25 mouse cellular contexts compared by ENCODE assay signal in genomic region chr2:157510031-157510430, GRCm38 (mm10). TPM values are rescaled to one million over a fixed set of nuclear protein-coding genes. Genes with fewer than 3 reads are reported as not detected.
DNase-seq lines count a peak whose midpoint lies in the region; ATAC-seq and TF ChIP-seq lines count a peak whose summit lies in the region.
"Had no signal": no experiment of that assay in that cellular context is flagged by ENCODE, and none has a peak within 500 bp of the region (broad histone marks: within the 10 kb centered on the region; RNA-seq: fewer than 3 reads in every experiment).

No protein-coding gene starts in this region.

- DNase-seq in kidney, adult 2 months, result peak; percentile 74
- no peak for DNase-seq in liver, postnatal 0 days
- no peak for DNase-seq in liver
- DNase-seq: adrenal gland, postnatal 36 days; cerebellum, postnatal 10 days; forebrain, postnatal 0 days; gastrocnemius, postnatal 25 days; heart, adult 18-20 months; heart, postnatal 10 days; layer of hippocampus, adult 9-11 months; lung, adult 18-20 months; lung, postnatal 14 days; midbrain, embryonic 14.5 days; thymus, adult 18-20 months; thymus, postnatal 36 days had no signal

- TF ChIP-seq CTCF in kidney, adult 2 months (conservative IDR thresholded peaks at IDR 0.05; ENCODE audit: insufficient read depth, insufficient read length, low read depth, low read length), result no peak
- TF ChIP-seq CTCF in liver, postnatal 0 days (IDR thresholded peaks at IDR 0.05; ENCODE audit: low read depth), result no peak
- no peak for TF ChIP-seq CTCF in small intestine, adult 2 months (IDR thresholded peaks at IDR 0.05; ENCODE audit: extremely low read depth, insufficient read length, insufficient replicate concordance, low read depth, low read length)

- TF ChIP-seq POLR2A in kidney, adult 2 months (IDR thresholded peaks at IDR 0.05; ENCODE audit: low read depth, low read length), result no peak
- TF ChIP-seq POLR2A in small intestine, adult 2 months (IDR thresholded peaks at IDR 0.05; ENCODE audit: low read depth, low read length), result no peak

- no peak for ATAC-seq in kidney, embryonic 15.5 days (replicated peaks; ENCODE audit: low FRiP score)
- ATAC-seq in liver, postnatal 0 days, result no peak
- peak; percentile 27; the same call in 1 of the 2 replicates for ATAC-seq in intestine, embryonic 15.5 days
- ATAC-seq in forebrain, embryonic 12.5 days (ENCODE audit: low FRiP score), result no peak
- ATAC-seq: CD4-positive, CD25-positive, alpha-beta regulatory T cell, adult 4 months; forebrain, postnatal 0 days; hindbrain, embryonic 16.5 days had no signal

- H3K27me3 ChIP-seq in kidney, adult 2 months (replicated peaks; ENCODE audit: control insufficient read depth, insufficient read depth, low read length), result no peaks in the 10 kb centered on the region
- H3K27me3 ChIP-seq in kidney, embryonic 15.5 days, result peaks cover 10% of the 10 kb centered on the region; the same call in 1 of the 2 replicates
- no peaks in the 10 kb centered on the region for H3K27me3 ChIP-seq in liver, postnatal 0 days (ENCODE audit: insufficient read depth, low read length)
- no peaks in the 10 kb centered on the region for H3K27me3 ChIP-seq in intestine, embryonic 15.5 days (replicated peaks)
- no peaks in the 10 kb centered on the region for H3K27me3 ChIP-seq in small intestine, adult 2 months (ENCODE audit: control insufficient read depth, insufficient read depth, low read length)
- peaks cover 17% of the 10 kb centered on the region; the same call in 1 of the 2 replicates for H3K27me3 ChIP-seq in forebrain, embryonic 12.5 days
- H3K27me3 ChIP-seq: limb, embryonic 13.5 days had no signal

- H3K36me3 ChIP-seq in kidney, adult 2 months (ENCODE audit: control insufficient read depth, insufficient read depth, low read length), result no peaks in the 10 kb centered on the region
- H3K36me3 ChIP-seq in kidney, embryonic 15.5 days, result no peaks in the 10 kb centered on the region
- H3K36me3 ChIP-seq in liver, postnatal 0 days (replicated peaks; ENCODE audit: insufficient read depth, low read length), result no peaks in the 10 kb centered on the region
- no peaks in the 10 kb centered on the region for H3K36me3 ChIP-seq in intestine, embryonic 15.5 days
- H3K36me3 ChIP-seq in small intestine, adult 2 months (ENCODE audit: control insufficient read depth, insufficient read depth, low read length), result no peaks in the 10 kb centered on the region
- no peaks in the 10 kb centered on the region for H3K36me3 ChIP-seq in forebrain, embryonic 12.5 days (replicated peaks)
- H3K36me3 ChIP-seq: forebrain, embryonic 10.5 days; heart, embryonic 12.5 days; hindbrain, embryonic 10.5 days; limb, embryonic 13.5 days had no signal

- 61% methylated on average over 4 of the region's 4 CpGs for WGBS in kidney, adult 2 months
- 88% methylated on average over 4 of the region's 4 CpGs for WGBS in kidney, embryonic 15.5 days
- 54% methylated on average over 4 of the region's 4 CpGs for WGBS in liver, postnatal 0 days (ENCODE audit: insufficient replicate concordance)
- WGBS in intestine, embryonic 15.5 days, result 65% methylated on average over 4 of the region's 4 CpGs
- WGBS in small intestine, adult 2 months, result 36% methylated on average over 4 of the region's 4 CpGs
- 69% methylated on average over 4 of the region's 4 CpGs for WGBS in forebrain, embryonic 12.5 days

- TF ChIP-seq EP300 in liver, postnatal 0 days (IDR thresholded peaks at IDR 0.05; ENCODE audit: low read depth), result no peak

- H3K27ac ChIP-seq in kidney, adult 2 months (ENCODE audit: insufficient read depth, low read depth, low read length), result no peak overlapping the region
- no peak overlapping the region for H3K27ac ChIP-seq in kidney, embryonic 15.5 days
- H3K27ac ChIP-seq in liver, postnatal 0 days (ENCODE audit: low read depth), result 0 out of 2 replicates have a peak overlapping the region, but pooled peaks have one; percentile 24
- H3K27ac ChIP-seq in intestine, embryonic 15.5 days, result no peak overlapping the region
- H3K27ac ChIP-seq in small intestine, adult 2 months (ENCODE audit: insufficient read depth, low read depth, low read length), result peak overlapping the region; percentile 97; the same call in 1 of the 2 replicates
- no peak overlapping the region for H3K27ac ChIP-seq in forebrain, embryonic 12.5 days
- H3K27ac ChIP-seq: limb, embryonic 13.5 days had no signal

- H3K4me1 ChIP-seq in kidney, adult 2 months (ENCODE audit: control insufficient read depth, insufficient read depth, low read length), result peaks cover 5% of the 10 kb centered on the region; the same call in 1 of the 2 replicates
- peaks cover 27% of the 10 kb centered on the region for H3K4me1 ChIP-seq in kidney, embryonic 15.5 days
- H3K4me1 ChIP-seq in liver, postnatal 0 days (ENCODE audit: insufficient read depth), result peaks cover 26% of the 10 kb centered on the region
- no peaks in the 10 kb centered on the region; the same call in 1 of the 2 replicates for H3K4me1 ChIP-seq in intestine, embryonic 15.5 days (replicated peaks)
- H3K4me1 ChIP-seq in small intestine, adult 2 months (ENCODE audit: control insufficient read depth, insufficient read depth, insufficient read length, low read length), result peaks cover 15% of the 10 kb centered on the region
- peaks cover 58% of the 10 kb centered on the region for H3K4me1 ChIP-seq in forebrain, embryonic 12.5 days

- no peaks in the 10 kb centered on the region for H3K9me3 ChIP-seq in kidney, embryonic 15.5 days (replicated peaks)
- H3K9me3 ChIP-seq in liver, postnatal 0 days (ENCODE audit: low read length), result no peaks in the 10 kb centered on the region
- H3K9me3 ChIP-seq in intestine, embryonic 15.5 days, result no peaks in the 10 kb centered on the region
- no peaks in the 10 kb centered on the region for H3K9me3 ChIP-seq in forebrain, embryonic 12.5 days
- H3K9me3 ChIP-seq: forebrain, embryonic 10.5 days; heart, embryonic 12.5 days; hindbrain, embryonic 10.5 days; limb, embryonic 13.5 days had no signal

- no peak overlapping the region for H3K4me2 ChIP-seq in kidney, embryonic 15.5 days
- H3K4me2 ChIP-seq in liver, postnatal 0 days (ENCODE audit: low read depth, low read length), result no peak overlapping the region
- no peak overlapping the region for H3K4me2 ChIP-seq in intestine, embryonic 15.5 days (replicated peaks)
- no peak overlapping the region for H3K4me2 ChIP-seq in forebrain, embryonic 12.5 days
- H3K4me2 ChIP-seq: heart, embryonic 12.5 days; limb, embryonic 13.5 days had no signal

- no peak overlapping the region for H3K4me3 ChIP-seq in kidney, adult 2 months (ENCODE audit: insufficient read depth, low read depth, low read length)
- no peak overlapping the region for H3K4me3 ChIP-seq in kidney, embryonic 15.5 days (replicated peaks)
- H3K4me3 ChIP-seq in liver, postnatal 0 days (ENCODE audit: low read depth, low read length), result no peak overlapping the region
- no peak overlapping the region for H3K4me3 ChIP-seq in intestine, embryonic 15.5 days (replicated peaks)
- H3K4me3 ChIP-seq in small intestine, adult 2 months (ENCODE audit: low read depth, low read length), result no peak overlapping the region
- no peak overlapping the region for H3K4me3 ChIP-seq in forebrain, embryonic 12.5 days (replicated peaks)
- H3K4me3 ChIP-seq: forebrain, embryonic 10.5 days; heart, embryonic 12.5 days; hindbrain, embryonic 10.5 days; limb, embryonic 13.5 days had no signal

- no peak overlapping the region for H3K9ac ChIP-seq in kidney, embryonic 15.5 days
- H3K9ac ChIP-seq in liver, postnatal 0 days (replicated peaks), result no peak overlapping the region
- H3K9ac ChIP-seq in intestine, embryonic 15.5 days, result no peak overlapping the region
- H3K9ac ChIP-seq in forebrain, embryonic 12.5 days, result no peak overlapping the region
- H3K9ac ChIP-seq: forebrain, postnatal 0 days; heart, embryonic 12.5 days; limb, embryonic 13.5 days had no signal

RNA-seq across cellular contexts. Expression of gene Nnat, which starts 49.8 kb away (rescaled TPM):
- 1.9 and 3.9 TPM in 2 replicates for polyA plus RNA-seq in kidney, adult 2 months (2012; rRNA removed)
- 238 and 287 TPM in 2 replicates for polyA plus RNA-seq in kidney, embryonic 15.5 days (2015; fragmentation: Nextera tagmentation; extraction: Ambion mirVana)
- polyA plus RNA-seq in liver, postnatal 0 days (2015; fragmentation: Nextera tagmentation; extraction: Ambion mirVana), result 6.2 and 6.6 TPM in 2 replicates
- 428 and 457 TPM in 2 replicates for polyA plus RNA-seq in intestine, embryonic 15.5 days (2015; fragmentation: Nextera tagmentation; extraction: Ambion mirVana)
- polyA plus RNA-seq in small intestine, adult 2 months (2012; rRNA removed), result 5.2 and 9.5 TPM in 2 replicates
- 5,265 and 5,863 TPM in 2 replicates for polyA plus RNA-seq in forebrain, embryonic 12.5 days (2016; fragmentation: Nextera tagmentation; extraction: Ambion mirVana)

Comparison
In these comparisons a context has a peak if more than half of its experiments do, and no peak if none do; other contexts are left out.
1. RNA of gene Nnat, which starts 49.8 kb away (polyA plus RNA-seq): 5,265 to 5,863 TPM in forebrain, embryonic 12.5 days, 428 to 457 TPM in intestine, embryonic 15.5 days and 238 to 287 TPM in kidney, embryonic 15.5 days; 5.2 to 9.5 TPM in small intestine, adult 2 months, 6.2 to 6.6 TPM in liver, postnatal 0 days and 1.9 to 3.9 TPM in kidney, adult 2 months; every median in the first group is over 10 times any median in the second.
2. H3K27ac ChIP-seq: peak in liver, postnatal 0 days (single experiment) and small intestine, adult 2 months (single experiment); none in kidney, adult 2 months (single experiment), kidney, embryonic 15.5 days (single experiment), intestine, embryonic 15.5 days (single experiment) and forebrain, embryonic 12.5 days (single experiment).